Mouse (Mus musculus) hindlimb bud, embryonic 11.5 days (tissue): ENCODE measurements at regions not wholly inside any gene's neighbourhood (a gene's known extent, or its start where the extent isn't known, plus 50 kb on each side); places are given as distances from the start of the nearest gene placed in this dataset.

Experiments used
- DNase-seq: peaks from one replicate; pipeline ENCODE4 v3.0.0-alpha.2; 2012; ENCODE audit warnings: low read depth, low spot score; ENCODE audit errors: extremely low spot score

GRCm38 (mm10) chr4:48725660-48726348 lies 62.5 kb downstream of the Cavin4 start:
- no peak for DNase-seq

DNA sequence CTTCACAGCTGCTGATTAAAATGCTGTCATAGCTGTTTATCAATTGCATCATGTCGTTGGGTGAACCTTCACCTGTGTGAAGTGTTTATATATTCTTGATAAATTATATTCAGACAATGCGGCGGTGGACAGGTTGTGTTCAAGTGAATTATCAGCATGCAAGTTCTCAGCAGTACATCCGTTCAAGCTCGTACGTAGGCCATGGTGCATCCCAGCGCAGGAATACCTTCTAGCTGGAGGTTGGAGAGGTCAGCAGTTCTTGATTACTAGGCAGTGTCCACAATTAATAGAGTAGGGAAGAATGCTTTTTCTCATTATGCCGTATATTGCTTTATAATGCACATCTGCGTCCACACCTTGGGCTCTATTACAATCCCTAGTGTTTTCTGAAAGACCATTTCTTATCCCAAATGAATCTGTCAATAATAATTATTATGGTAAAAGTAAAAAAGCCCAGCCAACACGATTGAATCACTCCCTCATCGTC lies 63.1 kb downstream of the Cavin4 start:
- no peak for DNase-seq

GRCm38 (mm10) chr4:48734854-48735564 lies 71.7 kb downstream of the Cavin4 start:
- DNase-seq = no peak

DNA sequence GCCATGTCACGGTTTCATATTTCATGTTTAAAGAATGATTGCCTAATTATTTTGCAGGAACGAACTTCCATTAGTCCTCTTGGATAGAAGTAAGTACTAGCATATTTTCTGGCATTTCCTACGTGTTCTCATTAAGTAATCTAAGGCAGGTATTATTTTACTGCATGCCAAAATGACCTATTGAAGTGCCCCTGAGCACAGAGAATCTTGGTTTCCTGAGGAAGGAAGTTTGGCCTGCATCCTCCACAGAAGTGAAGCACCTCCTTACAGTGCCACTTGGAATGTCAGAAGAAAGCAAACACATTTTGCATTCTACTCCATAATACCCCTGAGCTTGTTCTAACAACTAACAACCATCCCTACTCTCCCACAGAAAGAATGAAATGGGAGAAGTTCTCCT lies 82.9 kb downstream of the Cavin4 start:
- DNase-seq = no peak

GRCm38 (mm10) chr4:48749566-48749965 lies 86.3 kb downstream of the Cavin4 start:
- DNase-seq = no peak

GRCm38 (mm10) chr4:48750087-48750486 lies 86.8 kb downstream of the Cavin4 start:
- no peak for DNase-seq

GRCm38 (mm10) chr4:48754466-48755171 lies 91.3 kb downstream of the Cavin4 start:
- DNase-seq = no peak

DNA sequence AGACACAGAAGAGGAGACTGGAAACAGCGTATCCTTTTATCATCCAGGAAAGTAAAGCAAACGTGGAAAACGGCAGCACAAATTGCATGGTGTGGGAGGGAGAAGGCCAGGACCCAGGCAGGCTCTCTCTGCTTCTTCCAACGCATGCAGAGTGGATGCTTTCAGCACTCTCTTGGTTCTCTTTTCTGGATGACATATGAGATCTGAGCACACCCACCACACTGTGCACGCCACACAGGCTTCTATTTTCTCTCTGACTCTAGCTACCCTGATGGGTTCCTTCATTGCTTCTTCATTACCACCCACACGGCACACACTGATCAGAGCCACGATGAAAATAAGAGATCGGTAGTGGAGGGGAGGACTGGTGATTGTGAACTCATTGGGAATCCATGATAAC lies 97.3 kb downstream of the Cavin4 start:
- no peak for DNase-seq

- DNase-seq = no peak
These were observed 103.1 kb downstream of the Cavin4 start for GRCm38 (mm10) chr4:48766458-48766857.

DNA sequence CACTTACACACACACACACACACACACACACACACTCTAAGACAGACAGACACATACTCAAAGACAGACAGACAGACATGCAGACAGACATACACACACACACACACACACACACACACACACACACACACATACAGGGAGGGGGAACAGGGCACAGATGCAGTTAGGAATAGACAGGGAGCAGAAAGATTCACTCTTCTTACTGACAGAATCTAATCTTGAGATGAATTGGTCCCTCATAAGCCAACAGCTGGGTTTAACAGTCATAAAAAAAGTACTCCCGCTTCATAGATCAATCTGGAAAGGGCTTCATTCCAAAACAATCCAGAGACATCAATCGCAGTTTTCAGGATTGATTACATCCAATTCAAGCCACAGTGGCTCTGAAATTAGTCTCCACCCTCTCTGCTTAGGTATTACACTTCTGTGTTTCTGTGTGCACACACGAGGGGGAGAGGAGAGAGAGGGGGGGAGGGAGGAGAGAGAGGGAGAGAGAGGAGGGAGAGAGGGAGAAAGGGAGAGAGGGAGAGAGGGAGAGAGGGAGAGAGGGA lies 107.2 kb downstream of the Cavin4 start:
- DNase-seq = no peak

- peak; percentile 49 for DNase-seq
These were observed 107.8 kb downstream of the Cavin4 start for GRCm38 (mm10) chr4:48770954-48771665.

DNA sequence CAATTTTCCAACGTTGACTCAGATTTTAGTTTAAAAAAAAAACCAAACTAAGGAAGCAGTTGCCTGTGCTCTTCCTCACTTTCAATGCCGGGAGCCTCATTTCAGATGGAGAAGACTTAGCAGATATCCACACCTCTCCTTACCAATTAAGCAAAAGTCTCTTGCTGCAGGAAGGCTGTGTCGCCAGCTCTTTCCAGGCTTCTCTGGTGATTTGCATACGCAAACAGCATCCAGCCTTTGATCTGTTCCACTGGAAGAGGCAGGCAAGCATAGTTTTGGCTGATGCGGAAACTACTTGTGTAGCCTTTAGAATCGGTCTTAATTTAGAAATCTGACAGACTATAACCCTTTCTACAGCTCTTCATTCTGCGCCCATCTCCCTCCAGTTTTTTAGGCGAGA lies 108.5 kb downstream of the Cavin4 start:
- DNase-seq = no peak

DNA sequence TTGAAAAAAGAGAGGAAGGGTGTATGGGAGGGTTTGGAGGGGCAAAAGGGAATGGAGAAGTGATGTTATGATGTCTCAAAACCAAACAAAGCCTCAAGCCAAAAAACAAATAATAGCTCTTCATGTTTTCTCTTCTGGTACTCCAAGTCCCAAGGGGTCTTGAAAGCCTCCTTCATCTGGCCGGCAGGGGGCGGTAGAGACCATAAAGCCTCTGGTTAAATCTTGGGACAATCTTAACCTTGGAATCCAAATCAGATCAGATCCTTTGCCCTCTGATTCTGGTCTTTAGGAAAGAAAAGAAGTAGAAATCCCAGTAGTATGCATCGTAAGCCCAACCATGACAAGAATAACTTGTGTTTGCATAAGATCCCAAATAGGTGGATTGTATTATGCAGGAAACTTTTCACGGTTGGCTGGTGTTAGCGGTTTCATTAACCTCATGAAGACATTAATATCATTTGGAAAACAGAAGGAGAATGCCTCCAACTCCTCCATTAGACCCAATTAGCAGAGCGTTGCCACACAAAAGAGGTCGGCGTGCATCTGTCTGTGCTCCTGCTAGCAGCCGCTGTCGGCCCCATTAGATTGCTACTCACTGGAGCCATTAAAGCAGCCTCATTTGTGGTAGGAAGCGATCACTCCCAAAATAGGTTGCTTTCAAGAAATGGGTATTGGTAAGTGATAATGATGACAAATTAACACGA lies 116.0 kb downstream of the Cavin4 start:
- DNase-seq = peak; percentile 41

DNA sequence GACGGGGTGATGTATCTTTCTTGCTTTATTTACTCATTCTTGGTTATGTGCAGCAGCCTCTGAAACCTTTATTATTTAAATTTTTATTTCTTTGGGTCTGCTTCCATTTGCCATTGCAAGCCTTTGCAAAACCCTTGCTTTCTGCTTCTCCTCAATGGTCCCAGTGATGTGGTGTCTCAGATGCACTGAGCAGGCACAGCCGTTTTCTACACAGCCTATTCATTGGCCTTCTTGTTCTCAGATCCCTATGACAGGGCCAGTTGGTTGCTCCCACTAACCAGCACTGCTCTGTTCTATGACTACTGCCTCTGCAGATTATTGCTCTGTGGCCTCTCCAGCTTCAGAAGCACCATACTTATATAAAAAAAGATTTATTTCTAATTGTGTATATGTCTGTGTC lies 116.6 kb downstream of the Cavin4 start:
- DNase-seq = no peak

DNA sequence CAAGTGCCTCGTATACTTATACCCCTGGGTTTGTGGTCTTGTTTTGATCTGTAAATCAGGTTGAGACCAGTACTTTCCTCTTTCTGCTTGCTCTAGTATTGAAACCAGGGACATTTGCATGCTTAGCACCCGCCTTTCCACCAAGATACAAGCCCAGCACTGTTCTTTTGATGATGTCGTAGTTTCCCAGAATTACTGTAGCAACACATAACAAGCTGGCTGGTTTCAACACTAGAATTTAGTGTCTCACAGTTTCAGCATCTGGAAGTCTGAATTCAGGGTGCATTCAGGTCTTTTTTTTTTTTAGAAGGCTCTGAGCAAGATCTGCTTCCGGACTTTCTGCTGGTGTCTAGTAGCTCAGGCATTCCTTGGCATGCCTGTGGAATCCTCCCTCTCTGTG lies 117.8 kb downstream of the Cavin4 start:
- DNase-seq = no peak

GRCm38 (mm10) chr4:48782686-48783085 lies 119.4 kb downstream of the Cavin4 start:
- no peak for DNase-seq

DNA sequence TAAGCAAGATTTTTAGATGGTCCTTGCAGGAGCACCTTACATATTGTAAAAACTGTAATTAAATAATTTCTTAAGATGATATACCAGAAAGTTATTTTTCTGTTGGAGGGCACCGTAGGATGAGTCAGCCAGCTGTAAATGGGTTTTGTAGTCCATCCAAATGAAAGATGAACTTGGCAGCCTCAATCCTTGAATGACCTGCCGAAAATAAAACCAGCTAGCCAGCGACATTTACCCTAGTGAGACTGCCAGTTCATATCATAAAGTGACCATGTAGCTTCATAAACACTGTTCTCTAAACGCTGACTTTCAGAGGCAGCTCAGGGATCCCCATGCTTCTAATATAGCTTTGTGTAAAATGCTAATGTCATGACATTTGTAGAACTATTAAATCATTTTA lies 127.8 kb downstream of the Cavin4 start:
- DNase-seq = no peak

- DNase-seq = no peak
These were observed 140.5 kb downstream of the Cavin4 start for GRCm38 (mm10) chr4:48803777-48804176.

DNA sequence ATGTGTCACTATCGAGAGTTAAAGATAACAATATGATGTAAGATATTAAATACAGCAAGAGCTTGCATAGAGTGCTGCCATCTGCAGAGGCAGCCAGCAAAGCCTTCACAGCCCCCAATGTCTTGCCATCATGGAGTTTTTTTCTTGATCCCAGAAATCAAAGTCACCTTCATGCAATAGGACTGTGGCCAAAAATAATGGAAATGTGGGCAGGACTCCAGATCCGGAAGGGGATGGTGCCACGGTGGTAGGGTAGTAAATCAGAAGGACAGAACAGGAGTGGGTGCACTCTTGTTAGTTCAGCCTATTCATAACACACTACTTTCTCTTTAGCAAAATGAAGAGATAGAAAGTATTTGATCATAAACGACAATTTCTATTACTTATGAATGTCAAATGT lies 145.3 kb downstream of the Cavin4 start:
- DNase-seq = no peak

- no peak for DNase-seq
These were observed 170.4 kb downstream of the Cavin4 start for GRCm38 (mm10) chr4:48833718-48834117.
